Mouse (Mus musculus): ENCODE results near the gene Imp4.

DNA sequence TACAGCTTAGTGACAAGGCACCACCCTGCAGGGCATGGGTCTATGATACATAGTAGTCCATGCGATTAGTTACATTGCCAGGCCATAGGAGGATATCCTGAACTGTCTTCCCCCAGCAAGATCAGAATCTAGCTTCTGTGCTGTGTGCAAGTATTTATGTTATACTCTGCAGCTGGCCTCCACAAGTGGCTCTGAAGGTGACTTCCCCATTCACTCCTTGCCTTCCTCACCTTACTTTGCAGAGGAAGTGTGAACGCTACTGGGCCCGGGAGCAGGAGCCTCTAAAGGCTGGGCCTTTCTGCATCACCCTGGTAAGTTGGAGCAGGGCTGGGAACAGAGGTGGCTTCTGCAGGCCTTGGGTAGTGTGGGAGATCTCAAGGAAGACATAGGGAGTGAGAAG is 28.4 kb downstream of the Imp4 start:
- TF ChIP-seq CTCF (conservative IDR thresholded peaks at IDR 0.05; ENCODE audit: low read length), result no peak
- no peak for TF ChIP-seq NANOG (IDR thresholded peaks at IDR 0.05; ENCODE audit: borderline replicate concordance, low read length)
- TF ChIP-seq POU5F1 (IDR thresholded peaks at IDR 0.05; ENCODE audit: borderline replicate concordance, low read length), result no peak

Data from E14TG2a.4 (cell line).